Mouse (Mus musculus) erythroblast, embryonic 14.5 days (primary cell): Measurements from ENCODE around the gene Hs3st4. TPM values are rescaled to one million over a fixed set of nuclear protein-coding genes. Genes with fewer than 3 reads are reported as not detected.

Experiments
- H3K27me3 ChIP-seq: 2 replicates; pipeline ENCODE4 v1.6.1; 2012; ENCODE audit warnings: inconsistent platforms; ENCODE audit not compliant: control insufficient read depth
- H3K36me3 ChIP-seq: 2 replicates; pipeline ENCODE4 v1.6.1; 2012; ENCODE audit warnings: mild to moderate bottlenecking, inconsistent platforms; ENCODE audit not compliant: control insufficient read depth
- H3K4me1 ChIP-seq: 2 replicates; pipeline ENCODE4 v1.6.1; 2012; ENCODE audit warnings: inconsistent platforms; ENCODE audit not compliant: control insufficient read depth
- H3K4me3 ChIP-seq: replicated peaks from 2 replicates; pipeline ENCODE3; 2012; ENCODE audit warnings: moderate library complexity, mild to moderate bottlenecking, inconsistent platforms
- H3K9me3 ChIP-seq: 2 replicates; pipeline ENCODE4 v1.6.1; 2012; ENCODE audit warnings: low read length, inconsistent platforms, mixed read lengths; ENCODE audit not compliant: control insufficient read depth
- GATA1 ChIP-seq: IDR thresholded peaks from 2 replicates; pipeline ENCODE4 v1.6.1; 2012; ENCODE audit warnings: low read length, inconsistent platforms, mixed read lengths
- TAL1 ChIP-seq: IDR thresholded peaks from 3 replicates; pipeline ENCODE4 v1.6.1; 2012; ENCODE audit warnings: low read length, inconsistent platforms, mixed read lengths
- polyA plus RNA-seq: library from polyadenylated mRNA; stranded (reverse); fragments of >175 nt; gene quantifications from 2 replicates; pipeline ENCODE4 v1.2.3, GENCODE M21; 2012

Hs3st4 gene
- polyA plus RNA-seq, 1 experiment: not detected

GRCm38 (mm10) chr7:124050421-124050820 lies 67.8 kb downstream of the Hs3st4 start:
- H3K4me3 ChIP-seq: no peak overlapping the region
- H3K9me3 ChIP-seq: peaks cover 4% of the 10 kb centered on the region
- no peaks in the 10 kb centered on the region for H3K36me3 ChIP-seq
- H3K4me1 ChIP-seq: no peaks in the 10 kb centered on the region
- no peak for TF ChIP-seq TAL1
- H3K27me3 ChIP-seq: no peaks in the 10 kb centered on the region

- H3K4me3 ChIP-seq: no peak overlapping the region
- H3K27me3 ChIP-seq: no peaks in the 10 kb centered on the region
- H3K4me1 ChIP-seq: no peaks in the 10 kb centered on the region
- no peaks in the 10 kb centered on the region for H3K9me3 ChIP-seq
- no peak for TF ChIP-seq GATA1
- no peak for TF ChIP-seq TAL1
- H3K36me3 ChIP-seq: no peaks in the 10 kb centered on the region
Measured at GRCm38 (mm10) chr7:124083741-124084140, 101.1 kb downstream of the Hs3st4 start.

- Histone ChIP-seq H3K36me3 (no peaks in the 10 kb centered on the region), H3K9me3 (0 out of 2 replicates have a peak, but pooled peaks cover 2% of the 10 kb centered on the region), H3K4me3 (no peak overlapping the region), H3K4me1 (no peaks in the 10 kb centered on the region), H3K27me3 (no peaks in the 10 kb centered on the region)
- TF ChIP-seq GATA1 (no peak), TAL1 (no peak)
Measured at GRCm38 (mm10) chr7:124129019-124129418, 146.3 kb downstream of the Hs3st4 start.

- Histone ChIP-seq H3K27me3 (no peaks in the 10 kb centered on the region), H3K4me3 (no peak overlapping the region), H3K9me3 (peaks cover 7% of the 10 kb centered on the region; the same call in 1 of the 2 replicates), H3K36me3 (no peaks in the 10 kb centered on the region), H3K4me1 (no peaks in the 10 kb centered on the region)
- TF ChIP-seq GATA1 (no peak), TAL1 (no peak)
Measured at GRCm38 (mm10) chr7:124131312-124131711, 148.6 kb downstream of the Hs3st4 start.

- Histone ChIP-seq H3K36me3 (no peaks in the 10 kb centered on the region), H3K4me1 (no peaks in the 10 kb centered on the region), H3K9me3 (peaks cover 7% of the 10 kb centered on the region; the same call in 1 of the 2 replicates), H3K27me3 (no peaks in the 10 kb centered on the region), H3K4me3 (no peak overlapping the region)
- TF ChIP-seq TAL1: no peak
- TF ChIP-seq GATA1: no peak
Measured at GRCm38 (mm10) chr7:124136133-124136532, 153.5 kb downstream of the Hs3st4 start.

- Histone ChIP-seq H3K27me3 (no peaks in the 10 kb centered on the region), H3K4me3 (no peak overlapping the region), H3K9me3 (peaks cover 13% of the 10 kb centered on the region), H3K36me3 (no peaks in the 10 kb centered on the region), H3K4me1 (no peaks in the 10 kb centered on the region)
- TF ChIP-seq TAL1 (no peak), GATA1 (no peak)
Measured at GRCm38 (mm10) chr7:124141229-124141628, 158.6 kb downstream of the Hs3st4 start.

- H3K36me3 ChIP-seq: no peaks in the 10 kb centered on the region
- H3K27me3 ChIP-seq: no peaks in the 10 kb centered on the region
- no peak overlapping the region for H3K4me3 ChIP-seq
- no peaks in the 10 kb centered on the region for H3K4me1 ChIP-seq
- H3K9me3 ChIP-seq: peaks cover 14% of the 10 kb centered on the region
- TF ChIP-seq GATA1: no peak
- TF ChIP-seq TAL1: no peak
Measured at GRCm38 (mm10) chr7:124150901-124151300, 168.2 kb downstream of the Hs3st4 start.

GRCm38 (mm10) chr7:124163301-124163700 lies 180.6 kb downstream of the Hs3st4 start:
- Histone ChIP-seq H3K9me3 (no peaks in the 10 kb centered on the region), H3K27me3 (no peaks in the 10 kb centered on the region)
- TF ChIP-seq GATA1 (no peak), TAL1 (no peak)

GRCm38 (mm10) chr7:124166229-124166628 lies 183.6 kb downstream of the Hs3st4 start:
- Histone ChIP-seq H3K4me3 (no peak overlapping the region), H3K36me3 (no peaks in the 10 kb centered on the region), H3K27me3 (no peaks in the 10 kb centered on the region), H3K4me1 (no peaks in the 10 kb centered on the region), H3K9me3 (peaks cover 2% of the 10 kb centered on the region; the same call in 1 of the 2 replicates)
- TF ChIP-seq TAL1 (no peak), GATA1 (no peak)

More at GRCm38 (mm10) chr7:124163301-124163700, 180.6 kb downstream of the Hs3st4 start:
- no peaks in the 10 kb centered on the region for H3K36me3 ChIP-seq
- H3K4me1 ChIP-seq: no peaks in the 10 kb centered on the region
- no peak overlapping the region for H3K4me3 ChIP-seq

- Histone ChIP-seq H3K36me3 (no peaks in the 10 kb centered on the region), H3K4me1 (no peaks in the 10 kb centered on the region), H3K27me3 (no peaks in the 10 kb centered on the region), H3K9me3 (peaks cover 2% of the 10 kb centered on the region; the same call in 1 of the 2 replicates), H3K4me3 (no peak overlapping the region)
- TF ChIP-seq GATA1 (no peak), TAL1 (no peak)
Measured at GRCm38 (mm10) chr7:124168796-124169195, 186.1 kb downstream of the Hs3st4 start.
